Mouse (Mus musculus): ENCODE data around the gene Ap1m2. TPM values are rescaled to one million over a fixed set of nuclear protein-coding genes. Genes with fewer than 3 reads are reported as not detected.
A peak's percentile ranks its signal among the peaks of the same experiment; 100 is the strongest.
"Not testable (repeated sequence)": the region's sequence is repeated elsewhere in the genome, so short reads cannot be mapped to it uniquely, and the experiment has no call there.

The Ap1m2 gene
- polyA plus RNA-seq, 1 experiment from 2014 or later, result 4.8 TPM

DNA sequence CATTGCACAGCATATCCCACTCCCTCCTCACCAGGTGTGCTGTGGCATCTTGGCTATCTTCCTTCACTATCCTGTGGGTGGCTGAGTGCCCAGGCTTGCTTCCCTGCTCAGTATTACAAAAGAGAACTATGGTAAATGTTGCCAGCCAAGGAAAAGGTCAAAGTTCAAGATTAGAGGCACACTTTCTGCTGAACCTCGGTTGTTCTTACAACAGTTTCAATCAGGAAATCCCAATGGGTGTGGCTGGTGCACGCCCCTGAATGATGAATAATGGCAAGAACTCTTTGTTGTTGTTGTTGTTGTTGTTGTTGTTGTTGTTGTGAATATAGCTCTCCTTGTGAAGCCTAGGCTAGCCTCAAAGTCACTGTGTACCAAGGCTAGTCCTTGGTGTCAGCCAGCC lies 50.3 kb downstream of the Ap1m2 start:
- Histone ChIP-seq H3K4me1 (replicated peaks) (peaks cover 21% of the 10 kb centered on the region), H3K36me3 (peaks cover 4% of the 10 kb centered on the region), H3K27me3 (ENCODE audit: insufficient read depth, poor library complexity, severe bottlenecking) (peaks cover 6% of the 10 kb centered on the region; the same call in 1 of the 2 replicates), H3K4me3 (no peak overlapping the region), H3K27ac (no peak overlapping the region), H3K9me3 (no peaks in the 10 kb centered on the region)
- 63% methylated on average over 2 of the region's 2 CpGs for WGBS
- no peak for DNase-seq (ENCODE audit: low spot score)

- Histone ChIP-seq H3K27ac (no peak overlapping the region), H3K4me1 (replicated peaks) (peaks cover 9% of the 10 kb centered on the region), H3K9me3 (no peaks in the 10 kb centered on the region), H3K4me3 (no peak overlapping the region), H3K36me3 (no peaks in the 10 kb centered on the region), H3K27me3 (ENCODE audit: insufficient read depth, poor library complexity, severe bottlenecking) (peaks cover 6% of the 10 kb centered on the region; the same call in 1 of the 2 replicates)
- no peak for DNase-seq (ENCODE audit: low spot score)
- 79% methylated on average over 6 of the region's 6 CpGs for whole genome bisulfite sequencing
These were observed 51.6 kb downstream of the Ap1m2 start for GRCm38 (mm10) chr9:21260491-21261040.

- H3K4me3 ChIP-seq; DNase-seq (ENCODE audit: low spot score); H3K9me3 ChIP-seq; H3K27ac ChIP-seq; H3K36me3 ChIP-seq; H3K4me1 ChIP-seq (replicated peaks): not testable (repeated sequence)
- WGBS, result 77% methylated on average over 4 of the region's 4 CpGs
- H3K27me3 ChIP-seq (ENCODE audit: insufficient read depth, poor library complexity, severe bottlenecking), result peaks cover 21% of the 10 kb centered on the region
These were observed 55.8 kb downstream of the Ap1m2 start for GRCm38 (mm10) chr9:21256349-21256748.

- no peak for DNase-seq (ENCODE audit: low spot score)
- H3K27ac ChIP-seq, result no peak overlapping the region
- H3K27me3 ChIP-seq (ENCODE audit: insufficient read depth, poor library complexity, severe bottlenecking), result peaks cover 32% of the 10 kb centered on the region
- no peaks in the 10 kb centered on the region for H3K9me3 ChIP-seq
- H3K4me1 ChIP-seq (replicated peaks), result peaks cover 8% of the 10 kb centered on the region; the same call in 1 of the 2 replicates
- H3K4me3 ChIP-seq, result no peak overlapping the region
- no peaks in the 10 kb centered on the region for H3K36me3 ChIP-seq
These were observed 57.4 kb downstream of the Ap1m2 start for GRCm38 (mm10) chr9:21254690-21255089.

GRCm38 (mm10) chr9:21251116-21251735 lies 60.9 kb downstream of the Ap1m2 start:
- 58% methylated on average over 13 of the region's 13 CpGs for WGBS
- no peak for DNase-seq (ENCODE audit: low spot score)
- H3K27me3 ChIP-seq (ENCODE audit: insufficient read depth, poor library complexity, severe bottlenecking), result peaks cover 66% of the 10 kb centered on the region

GRCm38 (mm10) chr9:21250509-21250908 lies 61.6 kb downstream of the Ap1m2 start:
- H3K27ac ChIP-seq, result no peak overlapping the region
- no peaks in the 10 kb centered on the region for H3K36me3 ChIP-seq
- H3K4me3 ChIP-seq, result no peak overlapping the region
- peaks cover 73% of the 10 kb centered on the region for H3K27me3 ChIP-seq (ENCODE audit: insufficient read depth, poor library complexity, severe bottlenecking)
- WGBS, result 67% methylated on average over 2 of the region's 2 CpGs
- peaks cover 19% of the 10 kb centered on the region for H3K4me1 ChIP-seq (replicated peaks)
- no peaks in the 10 kb centered on the region for H3K9me3 ChIP-seq
- DNase-seq (ENCODE audit: low spot score), result no peak

More at GRCm38 (mm10) chr9:21251116-21251735, 60.9 kb downstream of the Ap1m2 start:
- Histone ChIP-seq H3K9me3 (no peaks in the 10 kb centered on the region), H3K4me1 (replicated peaks) (peaks cover 19% of the 10 kb centered on the region), H3K27ac (no peak overlapping the region), H3K36me3 (no peaks in the 10 kb centered on the region), H3K4me3 (no peak overlapping the region)

- WGBS, result 34% methylated on average over 17 of the region's 17 CpGs
- H3K4me1 ChIP-seq (replicated peaks), result peaks cover 23% of the 10 kb centered on the region
- peaks cover 80% of the 10 kb centered on the region for H3K27me3 ChIP-seq (ENCODE audit: insufficient read depth, poor library complexity, severe bottlenecking)
- no peak for DNase-seq (ENCODE audit: low spot score)
- H3K9me3 ChIP-seq, result no peaks in the 10 kb centered on the region
- no peak overlapping the region for H3K4me3 ChIP-seq
- no peaks in the 10 kb centered on the region for H3K36me3 ChIP-seq
- H3K27ac ChIP-seq, result no peak overlapping the region
These were observed 62.3 kb downstream of the Ap1m2 start for GRCm38 (mm10) chr9:21249629-21250508.

DNA sequence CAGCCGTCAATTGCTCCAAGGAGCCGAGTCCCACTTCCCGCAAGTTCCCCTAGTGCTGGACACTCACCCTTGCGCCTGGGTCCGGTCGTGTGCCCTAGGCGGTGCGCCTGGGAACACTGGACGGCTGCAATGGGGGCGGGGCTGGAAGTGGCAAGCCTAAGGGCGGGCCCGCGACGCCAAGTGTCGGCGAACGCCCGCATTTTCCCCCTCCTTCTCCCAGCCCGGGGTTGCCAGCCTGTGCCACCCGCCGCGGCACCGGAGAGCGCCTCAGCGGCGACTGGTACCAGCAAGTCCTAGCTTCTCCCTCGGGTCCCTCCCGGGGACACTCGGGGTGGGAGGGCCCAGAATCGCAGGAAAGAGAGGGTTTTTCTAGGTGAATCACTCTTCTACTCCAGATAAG lies 63.8 kb downstream of the Ap1m2 start, which contains the start of gene S1pr5:
Gene S1pr5 (minus strand): TSS at position 118 of the 400 bp plus-strand sequence.
- Histone ChIP-seq H3K27me3 (ENCODE audit: insufficient read depth, poor library complexity, severe bottlenecking) (peaks cover 95% of the 10 kb centered on the region), H3K36me3 (no peaks in the 10 kb centered on the region), H3K27ac (no peak within 1 kb of the TSS), H3K9me3 (no peaks in the 10 kb centered on the region), H3K4me1 (replicated peaks) (peaks cover 36% of the 10 kb centered on the region), H3K4me3 (peak within 1 kb of the TSS; percentile 34)
- peak; percentile 29 for DNase-seq (ENCODE audit: low spot score)
- 2% methylated on average over 30 of the region's 30 CpGs for WGBS

DNA sequence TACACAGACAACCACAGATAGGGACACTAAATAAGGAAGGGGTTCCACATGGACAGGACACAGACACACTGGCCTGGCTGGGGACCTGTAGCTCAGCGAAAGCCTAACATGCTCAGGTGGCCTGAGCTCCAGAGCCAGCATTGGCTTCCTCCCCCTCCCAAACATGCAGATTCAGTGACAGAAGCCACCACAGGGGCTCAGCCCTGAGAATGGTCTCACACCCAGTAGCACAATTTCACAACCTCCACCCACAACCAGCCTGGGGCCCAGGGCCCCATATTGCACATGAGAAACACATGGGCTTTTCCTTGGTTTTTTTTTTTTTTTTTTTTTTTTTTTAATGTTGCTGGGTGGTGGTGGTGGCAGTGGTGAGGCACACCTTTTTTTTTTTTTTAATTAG lies 65.8 kb downstream of the Ap1m2 start:
- 42% methylated on average over 1 of the region's 1 CpGs for WGBS
- Histone ChIP-seq H3K27ac (no peak overlapping the region), H3K36me3 (no peaks in the 10 kb centered on the region), H3K4me1 (replicated peaks) (peaks cover 39% of the 10 kb centered on the region), H3K4me3 (no peak overlapping the region), H3K9me3 (0 out of 2 replicates have a peak, but pooled peaks cover 5% of the 10 kb centered on the region), H3K27me3 (ENCODE audit: insufficient read depth, poor library complexity, severe bottlenecking) (peaks cover 100% of the 10 kb centered on the region)
- no peak for DNase-seq (ENCODE audit: low spot score)

DNA sequence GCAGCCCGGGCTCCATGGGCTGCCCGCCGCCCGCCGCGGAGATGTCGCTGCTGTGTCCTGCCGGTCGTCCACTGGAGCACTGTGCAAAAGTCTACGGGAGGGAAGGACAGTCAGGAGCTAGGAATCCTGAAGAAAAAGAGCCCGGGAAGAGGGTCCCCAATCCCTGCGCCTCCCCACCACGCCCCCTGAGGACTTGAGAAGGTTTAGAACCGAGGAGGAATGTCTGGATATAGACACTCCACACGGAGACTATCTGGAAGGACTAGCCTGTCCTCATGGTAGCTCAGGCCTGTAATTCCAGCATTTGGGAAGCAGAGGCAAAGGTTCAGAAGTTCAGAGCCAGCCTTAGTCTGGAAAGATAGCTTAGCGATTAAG lies 67.0 kb downstream of the Ap1m2 start:
- WGBS, result 3% methylated on average over 16 of the region's 16 CpGs
- Histone ChIP-seq H3K27ac (peak overlapping the region; percentile 17), H3K4me3 (peak overlapping the region; percentile 57), H3K4me1 (replicated peaks) (peaks cover 36% of the 10 kb centered on the region), H3K27me3 (ENCODE audit: insufficient read depth, poor library complexity, severe bottlenecking) (peaks cover 98% of the 10 kb centered on the region), H3K36me3 (no peaks in the 10 kb centered on the region), H3K9me3 (0 out of 2 replicates have a peak, but pooled peaks cover 5% of the 10 kb centered on the region)
- DNase-seq (ENCODE audit: low spot score), result no peak

- under 1% methylated on average over 72 of the region's 72 CpGs for WGBS
- Histone ChIP-seq H3K27me3 (ENCODE audit: insufficient read depth, poor library complexity, severe bottlenecking) (peaks cover 98% of the 10 kb centered on the region), H3K27ac (peak overlapping the region; percentile 17), H3K4me3 (peak overlapping the region; percentile 57), H3K9me3 (0 out of 2 replicates have a peak, but pooled peaks cover 5% of the 10 kb centered on the region), H3K36me3 (no peaks in the 10 kb centered on the region), H3K4me1 (replicated peaks) (peaks cover 32% of the 10 kb centered on the region)
- DNase-seq (ENCODE audit: low spot score), result peak; percentile 56
These were observed 67.6 kb downstream of the Ap1m2 start for GRCm38 (mm10) chr9:21244428-21245112.
